Mouse (Mus musculus) olfactory bulb, adult 2 months (tissue): ENCODE data around the gene Phykpl.
A peak's percentile ranks its signal among the peaks of the same experiment; 100 is the strongest.

Experiments used
- CTCF ChIP-seq: fragments of 200-500 bp; IDR thresholded peaks from 2 replicates; pipeline ENCODE4 v1.5.1; 2012; ENCODE audit warnings: low read depth, mild to moderate bottlenecking, low read length, moderate library complexity; ENCODE audit not compliant: insufficient read depth
- POLR2A ChIP-seq: fragments of 200-500 bp; IDR thresholded peaks from 2 replicates; pipeline ENCODE4 v1.6.1; 2012; ENCODE audit warnings: mild to moderate bottlenecking, low read depth, low read length, moderate library complexity; ENCODE audit not compliant: insufficient read depth

DNA sequence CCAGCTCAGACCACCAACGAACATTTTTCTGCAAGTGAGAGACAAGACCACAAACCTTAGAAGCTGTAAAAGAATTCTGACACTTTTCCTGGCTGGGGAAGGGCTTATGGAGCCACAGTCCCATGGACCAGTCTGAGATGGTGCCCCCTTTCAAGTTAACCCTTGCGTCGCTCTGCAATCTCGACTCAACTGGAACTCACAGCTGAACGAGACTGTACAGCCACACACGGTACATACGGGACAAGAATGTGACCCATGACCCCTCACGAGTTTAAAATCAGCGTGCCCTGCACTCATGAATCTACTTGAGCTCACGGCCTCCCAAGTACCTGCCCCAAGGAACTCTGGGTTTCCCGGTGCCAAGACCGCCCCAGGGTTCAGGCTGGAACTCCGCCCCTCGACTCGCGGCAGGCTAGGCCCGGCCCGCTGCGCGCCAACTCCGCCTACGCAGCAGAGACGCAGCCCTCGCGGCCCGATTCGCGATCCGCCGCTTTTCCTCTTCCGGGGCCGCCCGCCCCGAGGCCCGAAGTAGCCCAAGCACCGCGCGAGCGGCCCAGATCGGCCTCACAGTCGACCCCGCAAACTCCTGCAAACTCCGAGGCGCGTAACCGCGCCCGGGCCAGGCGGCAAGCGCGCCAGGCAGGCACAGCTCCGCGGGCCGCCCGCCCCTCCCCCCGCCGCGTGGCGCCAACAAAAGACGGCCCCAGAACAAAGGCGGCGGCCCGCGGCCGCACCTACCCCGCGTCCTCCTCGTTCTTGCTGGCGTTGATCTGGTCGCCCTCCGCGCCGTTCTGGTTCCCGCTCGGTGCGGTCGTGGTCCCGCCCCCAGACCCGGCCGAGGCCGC, 21.3 kb downstream of the Phykpl start:
- TF ChIP-seq POLR2A (peak; percentile 33; the same call in 1 of the 2 replicates), CTCF (no peak)
